ENCODE assay signal across 8 mouse cellular contexts in the genomic region with DNA sequence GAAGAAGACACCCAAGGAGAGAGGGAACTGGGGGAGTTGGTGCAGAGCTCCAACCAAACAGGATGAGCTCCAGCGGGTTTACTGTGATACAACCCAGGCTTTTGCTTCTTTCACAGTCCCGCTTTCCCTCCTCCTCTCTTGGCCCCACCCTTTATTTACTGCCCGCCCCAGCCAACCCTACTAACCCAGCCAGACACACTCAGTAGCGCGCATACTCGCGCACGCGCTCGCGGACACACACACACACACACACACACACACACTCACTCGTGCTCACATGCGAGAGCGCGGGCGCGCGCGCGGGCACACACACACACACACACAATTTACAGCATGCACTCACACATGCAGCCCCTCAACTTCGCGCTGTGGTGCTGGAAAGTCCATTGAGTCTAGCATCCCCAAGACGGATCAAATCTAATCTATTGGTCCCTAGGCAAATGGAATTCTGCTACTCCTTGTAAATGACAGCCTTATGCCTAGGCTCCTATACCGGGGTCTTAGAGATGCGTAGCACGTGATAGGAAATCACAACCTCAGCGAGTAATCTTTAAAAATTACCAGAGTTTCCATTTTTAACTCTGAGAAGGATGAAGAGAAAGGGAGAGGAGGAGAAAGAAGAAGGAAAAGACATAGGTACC. TPM values are rescaled to one million over a fixed set of nuclear protein-coding genes. Genes with fewer than 3 reads are reported as not detected.
DNase-seq lines count a peak whose midpoint lies in the region; ATAC-seq lines count a peak whose summit lies in the region.

A gene (minus strand): TSS at position 134 of the 641 bp plus-strand sequence.

- peak within 1 kb of the TSS; percentile 56 for H3K4me3 ChIP-seq in kidney, embryonic 16.5 days (ENCODE audit: low read length)
- peak within 1 kb of the TSS; percentile 43 for H3K4me3 ChIP-seq in neural tube, embryonic 11.5 days (ENCODE audit: low read depth, low read length)

- 0 out of 2 replicates have a peak within 1 kb of the TSS, but pooled peaks have one; percentile 35 for H3K9ac ChIP-seq in kidney, embryonic 16.5 days (replicated peaks; ENCODE audit: low read length)
- H3K9ac ChIP-seq in neural tube, embryonic 11.5 days (ENCODE audit: low read length) = peak within 1 kb of the TSS; percentile 37

- H3K4me2 ChIP-seq in kidney, embryonic 16.5 days (replicated peaks; ENCODE audit: low read depth, low read length) = peak within 1 kb of the TSS; percentile 98
- H3K4me2 ChIP-seq in neural tube, embryonic 11.5 days (ENCODE audit: low read depth) = peak within 1 kb of the TSS; percentile 94

- H3K9me3 ChIP-seq in kidney, embryonic 16.5 days (ENCODE audit: low read length) = no peaks in the 10 kb centered on the region
- no peaks in the 10 kb centered on the region for H3K9me3 ChIP-seq in neural tube, embryonic 11.5 days (ENCODE audit: control insufficient read depth, low read length)

- peak; percentile 91 for ATAC-seq in kidney, embryonic 16.5 days (ENCODE audit: low FRiP score, low TSS enrichment)
- ATAC-seq in neural tube, embryonic 11.5 days (ENCODE audit: insufficient read depth, low FRiP score, low TSS enrichment) = peak; percentile 66
- ATAC-seq in megakaryocyte, adult 5-6 weeks (ENCODE audit: poor library complexity, severe bottlenecking) = no peak

- WGBS in kidney, embryonic 16.5 days = 1% methylated on average over 27 of the region's 27 CpGs
- under 1% methylated on average over 26 of the region's 27 CpGs for WGBS in neural tube, embryonic 11.5 days

- H3K36me3 ChIP-seq in kidney, embryonic 16.5 days (ENCODE audit: insufficient read depth, low read length) = no peaks in the 10 kb centered on the region
- H3K36me3 ChIP-seq in neural tube, embryonic 11.5 days (ENCODE audit: control insufficient read depth, insufficient read depth, low read length) = no peaks in the 10 kb centered on the region

- H3K27me3 ChIP-seq in kidney, embryonic 16.5 days (ENCODE audit: insufficient read depth, low read length) = peaks cover 37% of the 10 kb centered on the region
- peaks cover 9% of the 10 kb centered on the region; the same call in 1 of the 2 replicates for H3K27me3 ChIP-seq in neural tube, embryonic 11.5 days (ENCODE audit: control insufficient read depth, insufficient read depth, low read length)

- peaks cover 15% of the 10 kb centered on the region; the same call in 1 of the 2 replicates for H3K4me1 ChIP-seq in kidney, embryonic 16.5 days (ENCODE audit: insufficient read depth, low read length)
- H3K4me1 ChIP-seq in neural tube, embryonic 11.5 days (ENCODE audit: control insufficient read depth, insufficient read depth, low read length) = no peaks in the 10 kb centered on the region

- no peak within 1 kb of the TSS for H3K27ac ChIP-seq in kidney, embryonic 16.5 days (ENCODE audit: low read length)
- no peak within 1 kb of the TSS for H3K27ac ChIP-seq in neural tube, embryonic 11.5 days (ENCODE audit: low read depth, low read length)

- DNase-seq in kidney, adult 11 months = no peak
- DNase-seq in embryo, embryonic 11 days = peak; percentile 68
- DNase-seq in forelimb bud, embryonic 11.5 days (ENCODE audit: low read depth, low spot score) = peak; percentile 25
- peak; percentile 9 to 30 for DNase-seq in left cerebral cortex, adult 8-10 months (ENCODE audit: low spot score in 2 of 2)
- DNase-seq in neural tube, embryonic 11.5 days (ENCODE audit: low spot score) = peak; percentile 59
- DNase-seq in natural killer cell, adult 2 months (ENCODE audit: low spot score in 2 of 2) = no peak

RNA-seq across cellular contexts. Expression of the gene that starts here (rescaled TPM):
- 1.8 and 2.2 TPM in 2 replicates for polyA plus RNA-seq in kidney, embryonic 16.5 days (2015; fragmentation: Nextera tagmentation; extraction: Ambion mirVana)
- 10 to 100 TPM; 17.6 to 19.4 (median 19.0) TPM for total RNA-seq in left cerebral cortex, adult 8-10 months (2022)
- 2.7 and 3.2 TPM in 2 replicates for polyA plus RNA-seq in neural tube, embryonic 11.5 days (2014; fragmentation: Nextera tagmentation; extraction: Ambion mirVana)
- not detected in 2 replicates for total RNA-seq in megakaryocyte, adult 5-6 weeks (2015)
- total RNA-seq in megakaryocyte, adult 5-6 weeks (2017) = not detected in 2 replicates

Comparison
In these comparisons a context has a peak if more than half of its experiments do, and no peak if none do; other contexts are left out.
1. RNA of the gene that starts here (total RNA-seq): 17.6 to 19.4 TPM in left cerebral cortex, adult 8-10 months; not detected in megakaryocyte, adult 5-6 weeks; every median in the first group is over 10 times any median in the second.
2. DNase-seq: peak in embryo, embryonic 11 days (single experiment), forelimb bud, embryonic 11.5 days (single experiment), left cerebral cortex, adult 8-10 months (2 of 2) and neural tube, embryonic 11.5 days (single experiment); none in kidney, adult 11 months (single experiment) and natural killer cell, adult 2 months (0 of 2).